Mouse (Mus musculus) neural tube, postnatal 0 days (tissue): Measurements from ENCODE around the gene Sdha. TPM values are rescaled to one million over a fixed set of nuclear protein-coding genes. Genes with fewer than 3 reads are reported as not detected.

ENCODE experiments used
- polyA plus RNA-seq: library from polyadenylated mRNA; unstranded; fragments of >200 nt; fragmentation: Nextera tagmentation; extraction: Ambion mirVana; gene quantifications from 2 replicates; pipeline ENCODE4 v1.2.1, GENCODE M21; 2015

Gene Sdha
- 227 and 241 TPM in 2 replicates for polyA plus RNA-seq

DNA sequence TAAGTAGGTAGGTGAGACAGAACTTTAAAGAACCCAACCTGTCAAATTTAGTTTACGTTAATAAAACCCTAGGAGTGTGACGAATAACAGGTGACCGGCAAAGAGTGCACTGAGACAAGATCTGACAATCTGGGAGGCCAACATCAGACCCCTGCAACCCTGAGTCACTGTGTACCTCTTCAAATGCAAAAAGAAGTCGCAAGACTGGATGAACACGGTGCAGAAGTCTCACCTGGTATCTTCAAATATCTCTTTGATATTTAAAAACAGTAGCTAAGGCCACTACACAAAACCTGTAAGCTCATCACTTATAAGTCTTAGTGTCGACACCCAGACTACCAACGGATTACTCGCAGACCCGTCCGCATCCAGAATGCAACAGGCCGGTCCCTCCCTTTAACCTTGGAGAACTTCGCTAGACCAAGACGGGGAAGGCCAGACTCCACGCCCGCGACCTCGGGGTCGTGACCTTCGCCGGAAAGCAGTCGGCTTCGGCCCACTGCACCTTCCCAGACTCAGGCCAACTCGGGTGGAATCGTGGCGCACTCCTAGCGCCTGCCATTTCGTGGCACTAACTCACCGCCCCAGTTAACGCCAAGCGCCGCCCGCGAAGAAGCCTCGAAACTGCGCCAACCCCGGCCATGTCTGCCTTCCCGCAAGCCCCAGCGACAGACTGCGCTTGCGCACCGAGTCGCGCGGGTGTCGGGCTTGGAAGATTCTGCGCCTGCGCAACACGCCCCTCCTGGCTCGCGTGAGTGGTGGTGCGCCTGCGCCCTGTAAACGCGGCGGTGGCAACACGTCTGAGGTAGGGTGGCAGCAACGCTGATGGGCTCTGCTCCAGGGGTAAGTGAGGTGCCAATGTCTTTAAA is at the start of gene Sdha, which contains the start of gene Ccdc127:
Gene Sdha (minus strand): TSS at position 715 of the 869 bp plus-strand sequence.
Gene Ccdc127 (plus strand): TSS at position 744 of the 869 bp plus-strand sequence.

DNA sequence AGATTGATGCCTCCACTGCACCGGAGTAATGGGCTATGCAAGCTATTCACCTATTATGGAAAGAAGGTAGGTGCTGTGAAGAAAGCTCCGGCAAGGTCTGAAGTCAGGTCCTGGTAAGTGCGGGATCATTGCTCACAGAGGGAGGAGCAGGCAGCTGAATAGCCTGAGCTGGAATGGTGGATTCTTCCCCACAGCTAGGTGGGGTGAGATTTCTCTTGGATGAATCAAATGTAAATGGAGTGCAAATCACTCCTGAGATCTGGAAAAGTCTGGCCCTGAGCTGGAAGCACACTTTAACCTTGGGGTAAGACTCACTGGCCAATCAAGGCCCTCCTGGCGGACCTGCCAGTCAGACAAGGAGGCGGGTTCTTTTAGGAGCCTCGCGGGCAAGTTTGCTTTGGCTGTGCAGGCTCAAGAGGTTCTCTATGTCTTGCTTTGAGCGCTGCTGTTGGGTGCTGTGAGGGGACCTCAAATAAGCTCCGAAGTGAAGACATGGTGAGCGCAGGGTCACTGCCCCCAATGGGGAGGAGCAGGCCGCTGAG is 49.3 kb upstream of the Sdha start, which contains the start of gene Ftl1-ps1:
Gene Ftl1-ps1 (plus strand): TSS at position 397 of the 542 bp plus-strand sequence.

GRCm38 (mm10) chr13:74390371-74390990 is 40.4 kb upstream of the Sdha start, which contains the start of gene Zfp72:
Gene Zfp72 (minus strand): TSS chr13:74390836.

DNA sequence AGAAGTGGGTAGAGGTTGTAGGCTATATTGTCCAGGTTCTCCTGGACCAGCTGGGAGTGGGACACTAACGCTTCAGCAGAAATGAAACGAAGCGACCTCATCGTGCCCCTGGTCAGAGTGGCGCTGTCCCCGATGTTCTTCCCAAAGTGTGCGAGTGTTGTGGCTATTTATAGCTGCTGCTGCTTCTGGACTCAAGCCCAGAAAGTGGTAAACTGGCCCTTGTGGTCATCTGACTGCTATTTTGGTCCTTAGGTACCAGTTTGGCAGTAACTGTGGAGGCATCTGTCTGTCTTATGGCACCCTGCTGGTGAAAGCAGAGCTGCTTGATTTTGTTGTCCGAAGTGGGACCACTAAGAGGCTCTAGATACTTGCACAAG is 13.8 kb upstream of the Sdha start, which contains the start of gene Lrrc14b:
Gene Lrrc14b (minus strand): TSS at position 147 of the 377 bp plus-strand sequence.

GRCm38 (mm10) chr13:74317170-74317849 is 32.8 kb downstream of the Sdha start, which contains the start of gene Pdcd6:
Gene Pdcd6 (minus strand): TSS chr13:74317580.

DNA sequence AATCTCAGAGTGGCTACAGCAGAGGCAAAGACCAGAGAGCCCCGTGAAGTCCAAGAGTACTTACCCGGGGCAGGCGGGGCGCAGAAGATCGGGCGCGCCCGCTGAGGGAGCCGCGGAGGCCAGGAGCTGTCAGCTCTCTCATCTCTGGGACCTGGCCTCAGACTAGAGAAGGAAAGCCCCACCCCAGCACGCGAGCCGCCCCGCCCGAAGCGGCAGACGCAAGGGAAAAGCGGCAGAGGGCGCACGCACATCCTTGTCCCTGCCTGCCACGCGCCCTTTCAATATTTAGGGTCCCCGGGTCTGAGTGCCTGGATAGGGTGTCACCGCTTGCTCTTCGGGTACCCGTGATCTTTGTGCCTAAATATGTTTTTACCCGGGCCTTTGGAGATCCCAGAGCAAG is 57.9 kb downstream of the Sdha start, which contains the start of gene Ahrr:
Gene Ahrr (minus strand): TSS at position 165 of the 400 bp plus-strand sequence.

Other genes starting within 250 kb of the Sdha start
- gene Slc9a3, start 228.8 kb downstream of the Sdha start, polyA plus RNA-seq = 0.67 and 1.3 TPM in 2 replicates
- gene Exoc3, start 141.5 kb downstream of the Sdha start, polyA plus RNA-seq = 103 and 106 TPM in 2 replicates
- gene Ahrr, start 57.9 kb downstream of the Sdha start, polyA plus RNA-seq = 0.19 and 0.27 TPM in 2 replicates
- 126 and 133 TPM in 2 replicates for gene Pdcd6, start 32.7 kb downstream of the Sdha start, polyA plus RNA-seq
- gene Ccdc127, start within 50 bp of the Sdha start, polyA plus RNA-seq = 42.8 and 47.8 TPM in 2 replicates
- not detected in 2 replicates for gene Lrrc14b, start 13.7 kb upstream of the Sdha start, polyA plus RNA-seq
- gene Zfp72, start 40.6 kb upstream of the Sdha start, polyA plus RNA-seq = 4.6 and 6.7 TPM in 2 replicates
- gene Ftl1-ps1, start 49.4 kb upstream of the Sdha start, polyA plus RNA-seq = 83.5 and 85.5 TPM in 2 replicates
- gene Zfp825, start 143.7 kb upstream of the Sdha start, polyA plus RNA-seq = 15.7 and 16.3 TPM in 2 replicates